Mouse (Mus musculus) megakaryocyte-erythroid progenitor cell, adult 5-6 weeks (primary cell): Measurements from ENCODE around the gene Map3k11. TPM values are rescaled to one million over a fixed set of nuclear protein-coding genes. Genes with fewer than 3 reads are reported as not detected.

ENCODE experiments used
- ATAC-seq: replicated peaks from 2 replicates; pipeline ENCODE4 v1.8.0; 2016; ENCODE audit warnings: mild to moderate bottlenecking, inconsistent platforms; ENCODE audit not compliant: severe bottlenecking, poor library complexity, low FRiP score, low TSS enrichment
- total RNA-seq, 2 experiments: library from RNA; stranded (forward) in 1 of 2; stranded (reverse) in 1 of 2; fragments of 200-1000, 215-1000 nt in 1 of 2; fragments of >200 nt in 1 of 2; fragmentation: Nextera tagmentation in 1 of 2; gene quantifications; 2 replicates each; pipeline ENCODE4 v1.2.3; 2014 to 2017

Gene Map3k11
- 17.8 and 18.3 TPM in 2 replicates for total RNA-seq (2014; fragmentation: Nextera tagmentation)
- 10.9 and 15.8 TPM in 2 replicates for total RNA-seq (2017)

DNA sequence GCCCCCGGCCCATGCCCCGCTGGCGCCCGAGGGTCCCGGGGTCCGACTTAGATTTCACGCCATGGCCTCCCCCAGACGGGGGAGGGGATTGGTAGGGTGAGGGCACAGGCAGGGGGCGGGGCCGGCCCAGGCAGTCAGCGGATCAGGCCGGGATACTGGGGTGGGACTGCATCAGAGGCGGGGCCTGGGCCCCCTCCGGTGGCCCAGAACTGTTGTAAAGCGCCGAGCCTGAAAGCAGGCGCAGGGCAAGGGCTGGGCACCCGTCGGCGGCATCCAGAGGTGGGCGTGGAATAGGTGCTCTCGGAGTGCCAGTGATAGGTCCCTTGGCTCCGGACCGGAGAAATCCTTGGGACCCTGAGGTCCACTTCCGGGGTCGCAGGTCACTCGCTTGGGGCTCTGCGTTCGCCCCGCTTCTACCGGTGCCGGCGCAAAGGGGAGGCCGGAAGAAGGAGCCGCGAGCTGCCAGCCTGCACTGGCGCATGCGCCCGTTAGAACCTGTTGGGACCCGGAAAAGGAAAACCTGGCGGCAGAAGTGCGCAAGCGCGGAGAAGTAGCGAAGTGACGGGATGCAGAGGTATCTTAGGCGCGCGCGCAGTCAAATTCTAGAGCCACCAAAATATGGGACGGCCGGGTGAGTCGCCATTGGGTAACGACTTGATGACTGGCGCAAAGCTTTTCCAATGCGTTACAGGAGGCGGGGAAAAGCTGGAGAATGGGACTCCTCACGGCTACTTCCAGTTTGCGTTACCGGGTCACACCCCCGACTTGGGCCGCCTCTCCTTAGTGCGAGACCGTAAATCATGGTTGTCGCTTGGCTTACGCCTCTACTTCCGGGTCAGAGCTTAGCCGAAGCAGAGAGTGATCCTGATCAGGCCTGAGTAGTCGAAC, at the start of gene Map3k11, which contains the start of gene Pcnx3:
Gene Map3k11 (plus strand): TSS at position 543 of the 888 bp plus-strand sequence.
Gene Pcnx3 (minus strand): TSS at position 709 of the 888 bp plus-strand sequence.
- ATAC-seq, result peak; percentile 76

DNA sequence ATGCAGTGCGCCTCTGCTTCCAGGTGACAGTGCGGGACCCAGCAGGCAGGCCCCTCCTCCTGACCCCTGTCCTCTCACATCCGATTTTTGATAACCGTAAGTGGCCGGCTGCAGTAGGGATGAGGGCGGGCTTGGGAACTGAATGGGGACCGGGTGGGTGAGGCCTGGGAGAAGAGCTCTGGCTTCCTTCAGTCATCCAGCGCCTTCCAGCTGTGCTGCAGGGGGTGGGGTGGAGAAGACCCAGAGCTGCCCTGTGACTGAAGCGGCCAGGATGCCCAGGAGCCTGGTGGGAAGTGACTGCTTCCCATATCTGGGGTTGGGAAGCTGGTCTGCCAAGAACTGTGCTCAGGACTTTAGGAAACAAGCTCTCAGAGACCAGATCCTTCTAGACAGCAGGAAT, 48.2 kb upstream of the Map3k11 start:
- ATAC-seq, result no peak

DNA sequence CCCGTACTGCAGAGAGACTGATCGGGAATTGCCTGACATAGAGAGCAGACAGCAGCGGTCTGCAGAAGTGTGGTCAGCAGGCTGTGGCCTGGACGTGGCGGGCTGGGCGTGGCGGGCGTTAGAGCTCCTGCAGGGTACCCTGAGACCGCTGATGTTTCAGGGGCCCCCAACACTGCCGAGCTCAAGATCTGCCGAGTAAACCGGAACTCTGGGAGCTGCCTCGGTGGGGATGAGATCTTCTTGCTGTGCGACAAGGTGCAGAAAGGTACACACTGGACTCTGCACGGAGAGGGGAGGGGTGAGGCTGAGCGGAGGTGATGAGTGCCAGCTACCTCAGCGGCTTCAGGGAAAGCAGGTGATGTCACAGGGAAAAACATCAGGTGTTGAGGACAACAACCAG, 47.5 kb upstream of the Map3k11 start:
- ATAC-seq, result no peak

DNA sequence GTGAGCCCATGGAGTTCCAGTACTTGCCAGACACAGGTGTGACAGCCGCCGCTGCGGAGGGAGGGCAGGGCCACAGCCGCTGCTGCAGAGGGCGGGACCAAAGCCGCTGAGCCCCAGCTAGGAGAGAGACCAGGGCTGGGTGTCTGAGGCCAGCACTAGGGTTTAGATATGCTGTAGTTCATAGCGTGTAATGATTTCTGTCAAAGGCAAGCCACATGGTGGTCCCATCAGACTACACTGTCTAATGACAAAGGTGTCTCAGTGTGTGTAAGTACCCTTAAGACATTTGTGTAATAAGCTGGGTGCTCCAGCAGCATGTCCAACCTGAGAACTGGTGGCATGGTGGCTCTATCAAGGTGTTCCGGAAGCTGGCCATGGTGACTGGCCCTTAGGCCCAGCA, 46.9 kb upstream of the Map3k11 start:
- no peak for ATAC-seq

DNA sequence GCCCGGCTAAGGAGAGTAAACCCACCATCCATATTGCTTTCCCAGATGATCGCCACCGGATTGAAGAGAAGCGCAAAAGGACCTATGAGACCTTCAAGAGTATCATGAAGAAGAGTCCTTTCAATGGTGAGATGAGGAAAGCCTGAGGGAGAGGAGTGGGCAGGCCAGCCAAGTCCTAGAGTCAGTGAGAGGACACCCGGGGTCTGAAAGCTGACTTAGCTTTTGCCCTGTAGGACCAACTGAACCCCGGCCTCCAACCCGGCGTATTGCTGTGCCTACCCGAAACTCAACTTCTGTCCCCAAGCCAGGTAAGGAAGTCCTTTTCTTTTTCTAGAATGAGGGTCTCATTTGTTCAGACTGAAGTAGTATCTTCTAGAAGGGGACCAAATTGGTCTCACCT, 43.3 kb upstream of the Map3k11 start:
- no peak for ATAC-seq

DNA sequence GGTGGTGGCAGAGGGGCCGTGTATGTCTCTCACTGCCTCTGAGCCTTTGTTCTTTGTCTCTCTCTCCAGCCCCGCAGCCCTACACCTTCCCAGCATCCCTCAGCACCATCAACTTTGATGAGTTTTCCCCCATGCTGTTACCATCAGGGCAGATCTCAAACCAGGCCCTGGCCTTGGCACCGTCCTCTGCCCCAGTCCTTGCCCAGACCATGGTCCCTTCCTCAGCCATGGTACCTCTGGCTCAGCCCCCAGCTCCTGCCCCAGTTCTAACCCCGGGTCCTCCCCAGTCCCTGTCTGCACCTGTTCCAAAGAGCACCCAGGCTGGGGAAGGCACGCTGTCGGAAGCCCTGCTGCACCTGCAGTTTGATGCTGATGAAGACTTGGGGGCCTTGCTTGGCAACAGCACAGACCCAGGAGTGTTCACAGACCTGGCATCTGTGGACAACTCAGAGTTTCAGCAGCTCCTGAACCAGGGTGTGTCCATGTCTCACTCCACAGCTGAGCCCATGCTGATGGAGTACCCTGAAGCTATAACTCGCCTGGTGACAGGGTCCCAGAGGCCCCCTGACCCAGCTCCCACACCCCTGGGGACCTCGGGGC, 41.7 kb upstream of the Map3k11 start:
- ATAC-seq, result no peak

DNA sequence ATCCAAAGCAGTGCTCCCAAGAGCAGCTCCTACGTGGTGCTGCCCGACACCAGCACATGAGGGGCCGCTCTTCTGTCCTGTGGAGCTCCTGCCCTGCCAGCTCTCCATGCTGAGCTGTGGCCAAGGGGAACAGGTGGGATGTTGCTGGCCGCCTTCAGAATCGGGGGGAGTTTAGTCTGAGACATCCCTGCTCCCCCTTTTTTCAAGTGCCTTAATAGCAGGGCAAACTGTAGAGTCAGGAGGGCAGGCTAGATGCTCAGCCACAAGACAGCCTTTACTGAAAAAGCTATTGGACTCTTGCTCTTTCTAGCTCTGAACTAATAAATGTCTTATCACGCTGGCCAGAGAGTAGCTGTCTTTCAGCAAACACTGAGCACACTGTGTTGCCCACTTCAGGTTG, 40.8 kb upstream of the Map3k11 start:
- no peak for ATAC-seq

DNA sequence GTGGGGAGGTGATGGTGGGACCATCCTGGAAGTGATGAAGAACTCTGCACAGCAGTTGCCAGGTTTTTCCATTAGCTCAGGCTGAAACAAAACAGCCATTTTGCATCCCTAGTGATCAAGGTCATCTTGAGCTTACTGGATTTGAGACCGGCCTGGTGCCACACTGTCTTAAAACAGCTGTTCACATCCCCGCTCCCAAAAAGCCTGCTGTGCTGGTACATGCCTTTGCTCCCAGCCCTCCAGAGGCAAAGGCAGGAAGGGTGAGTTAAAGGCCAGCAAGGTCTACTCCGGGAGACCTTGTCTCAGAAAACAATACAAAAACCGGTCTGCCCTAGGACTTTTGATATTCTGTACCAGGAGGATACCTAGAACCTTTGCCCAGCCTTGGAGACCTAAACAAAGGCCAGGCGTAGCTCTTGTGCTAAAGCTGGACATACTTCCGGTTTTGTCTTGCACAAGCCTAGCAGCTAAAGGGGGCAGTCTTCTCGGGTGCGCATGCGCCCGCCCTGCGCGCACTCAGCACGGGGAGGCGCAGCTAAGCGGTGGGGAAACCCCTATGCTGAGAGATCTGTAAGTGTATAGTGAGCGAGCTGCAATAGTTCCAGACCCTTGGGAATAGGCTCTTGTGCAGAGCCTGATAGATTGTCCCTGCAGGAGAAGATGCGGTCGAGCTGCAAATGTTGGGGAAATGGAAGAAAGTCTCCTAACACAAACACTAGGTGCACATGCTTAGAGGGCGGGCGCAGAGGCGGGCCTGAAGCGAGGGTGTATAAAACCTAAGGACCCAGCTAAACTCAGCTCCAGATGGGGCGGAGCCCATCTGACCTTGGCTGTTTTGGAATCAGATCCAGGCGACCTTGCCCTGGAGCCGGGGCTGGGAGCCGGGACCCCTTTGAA, 39.9 kb upstream of the Map3k11 start:
- peak; percentile 88 for ATAC-seq

DNA sequence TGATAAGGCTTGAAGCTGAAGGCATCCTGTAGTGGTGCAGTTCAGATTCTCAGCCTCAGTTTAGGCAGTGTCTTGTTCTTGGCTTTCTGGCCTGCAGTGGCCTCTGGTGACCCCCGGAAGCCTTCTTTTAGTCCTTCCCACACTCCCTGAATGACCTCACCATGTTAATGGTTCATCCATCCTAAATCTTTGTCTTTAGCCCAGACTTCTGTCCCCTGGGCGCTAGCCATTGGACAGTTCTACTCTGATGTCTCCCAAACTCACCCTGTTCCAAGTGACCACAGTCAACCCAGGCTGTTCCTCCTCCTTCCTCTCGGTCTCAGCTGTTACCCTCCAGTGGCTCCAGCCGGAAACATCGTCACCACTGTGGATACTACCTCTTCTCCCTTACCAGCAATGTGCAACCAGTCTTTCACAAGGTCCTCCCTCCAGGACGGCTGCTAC, 39.2 kb upstream of the Map3k11 start:
- ATAC-seq, result peak; percentile 3; the same call in 1 of the 2 replicates

DNA sequence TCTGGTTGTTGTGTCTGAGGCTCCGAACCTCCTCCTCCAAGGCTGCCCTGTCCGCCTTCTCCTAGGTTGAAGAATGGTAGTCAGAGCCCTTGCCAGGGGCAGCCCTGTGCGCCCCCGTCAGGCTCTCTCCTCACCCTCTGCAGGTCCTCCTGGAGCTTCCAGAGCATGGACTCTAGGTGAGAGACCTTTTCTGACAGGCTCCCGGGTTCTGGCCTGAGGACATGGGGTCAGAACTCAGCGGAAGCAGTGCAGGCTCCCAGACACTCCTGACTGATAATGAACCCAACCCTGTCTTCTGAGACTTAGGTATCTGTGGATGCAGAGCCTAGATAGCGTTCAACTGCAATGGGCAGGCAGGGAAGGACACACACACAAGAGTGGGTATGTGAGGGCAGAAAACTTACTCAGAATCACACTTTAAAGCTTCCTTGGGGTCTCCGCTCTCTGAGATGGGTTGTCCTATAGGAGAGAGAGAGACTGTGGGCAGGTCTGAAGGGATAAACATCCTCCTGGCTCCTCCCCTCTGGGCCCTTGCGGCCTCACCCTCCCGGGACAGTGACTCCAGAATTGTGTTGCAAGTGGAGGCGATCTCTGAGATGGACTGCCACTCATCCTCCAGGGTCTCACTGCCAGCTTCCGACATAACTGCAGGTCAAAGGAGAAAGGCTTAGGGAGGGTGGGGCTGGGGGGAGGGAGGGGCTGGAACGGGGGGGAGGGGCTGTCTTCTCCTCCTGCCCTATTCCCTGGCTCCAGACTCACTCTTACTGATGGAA, 36.9 kb upstream of the Map3k11 start:
- ATAC-seq, result peak; percentile 16; the same call in 1 of the 2 replicates

DNA sequence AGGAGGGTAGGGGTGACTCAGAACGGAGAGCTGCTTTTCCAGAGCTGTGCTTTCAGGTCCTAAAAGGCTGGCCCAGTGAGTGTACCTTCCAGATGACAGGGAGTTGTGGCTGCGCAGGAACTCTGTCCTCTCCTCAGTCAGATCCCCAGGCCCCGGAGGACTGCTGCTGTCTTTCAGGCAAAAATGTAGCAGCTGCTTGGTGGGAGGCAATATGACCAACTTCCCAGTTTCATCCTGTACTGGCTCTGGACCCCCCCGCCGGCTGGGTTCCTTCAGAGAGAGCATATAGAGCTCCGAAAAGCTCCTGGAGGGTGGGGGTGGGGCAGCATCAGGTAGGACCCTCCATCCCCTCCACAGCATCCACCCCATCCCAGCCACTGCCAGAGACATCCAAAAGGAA, 36.0 kb upstream of the Map3k11 start:
- ATAC-seq, result no peak

DNA sequence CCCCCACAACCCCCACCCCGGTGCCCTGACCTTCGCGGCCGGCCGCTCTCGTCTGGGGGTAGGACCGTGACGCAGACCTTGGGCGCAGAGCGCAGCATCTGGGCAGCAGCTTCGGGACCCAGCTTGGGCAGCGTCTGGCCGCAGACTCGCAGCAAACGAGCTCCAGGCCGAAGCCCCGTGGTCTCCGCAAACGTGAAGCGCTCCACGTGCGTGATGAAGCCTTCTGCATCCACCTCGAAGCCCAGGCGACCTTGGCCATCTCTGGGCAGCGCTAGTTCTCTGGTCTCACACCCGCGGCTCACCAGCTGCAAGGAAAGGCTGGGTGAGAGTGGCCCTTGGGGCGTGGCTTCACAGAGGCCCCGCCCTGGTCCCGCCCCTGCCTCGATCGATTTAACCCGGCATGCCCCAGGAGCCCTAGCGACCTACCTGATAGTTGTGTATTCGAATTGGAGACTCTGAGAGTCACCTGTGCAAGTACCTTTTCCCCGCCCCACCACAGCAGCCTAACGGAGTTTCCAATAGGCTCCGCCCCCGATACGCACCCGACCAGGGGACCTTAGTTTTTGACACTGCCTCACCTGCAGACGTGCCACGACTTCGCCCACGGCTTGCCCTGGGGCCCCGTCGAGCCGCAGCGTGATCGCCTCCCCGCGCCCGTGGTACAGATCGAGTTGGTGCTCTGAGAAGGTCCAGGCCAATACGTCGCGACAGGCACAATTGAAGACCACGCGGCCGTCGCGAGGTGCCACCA, 34.4 kb upstream of the Map3k11 start:
- no peak for ATAC-seq

DNA sequence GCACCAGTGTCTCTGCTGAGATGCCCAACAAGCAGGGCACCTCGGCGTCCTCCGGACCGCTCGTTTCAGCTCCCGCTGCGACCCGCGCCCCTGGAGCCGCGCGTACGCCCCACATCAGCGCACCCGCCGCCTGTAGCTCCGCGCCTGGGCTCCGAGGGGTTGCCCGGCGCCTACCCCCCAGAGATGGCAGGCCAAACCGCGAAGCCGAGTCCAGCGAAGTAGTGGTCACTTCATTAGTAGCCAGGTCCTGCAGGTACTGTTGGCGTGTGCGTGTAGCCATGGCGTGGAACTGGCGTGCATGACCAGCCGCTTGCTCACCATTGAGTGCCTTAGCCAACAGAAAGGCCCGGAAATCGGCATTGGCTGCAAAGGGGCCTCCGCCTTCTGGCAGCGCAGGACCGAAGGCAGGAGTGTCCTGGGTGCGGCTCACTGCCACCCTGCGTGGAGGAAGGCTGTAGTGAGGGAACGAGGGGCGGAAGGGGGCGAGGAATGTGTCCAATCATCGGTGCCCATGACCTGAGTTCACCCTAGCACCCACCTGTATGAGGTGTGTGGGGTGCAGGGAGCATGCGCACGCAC, 33.7 kb upstream of the Map3k11 start:
- no peak for ATAC-seq

DNA sequence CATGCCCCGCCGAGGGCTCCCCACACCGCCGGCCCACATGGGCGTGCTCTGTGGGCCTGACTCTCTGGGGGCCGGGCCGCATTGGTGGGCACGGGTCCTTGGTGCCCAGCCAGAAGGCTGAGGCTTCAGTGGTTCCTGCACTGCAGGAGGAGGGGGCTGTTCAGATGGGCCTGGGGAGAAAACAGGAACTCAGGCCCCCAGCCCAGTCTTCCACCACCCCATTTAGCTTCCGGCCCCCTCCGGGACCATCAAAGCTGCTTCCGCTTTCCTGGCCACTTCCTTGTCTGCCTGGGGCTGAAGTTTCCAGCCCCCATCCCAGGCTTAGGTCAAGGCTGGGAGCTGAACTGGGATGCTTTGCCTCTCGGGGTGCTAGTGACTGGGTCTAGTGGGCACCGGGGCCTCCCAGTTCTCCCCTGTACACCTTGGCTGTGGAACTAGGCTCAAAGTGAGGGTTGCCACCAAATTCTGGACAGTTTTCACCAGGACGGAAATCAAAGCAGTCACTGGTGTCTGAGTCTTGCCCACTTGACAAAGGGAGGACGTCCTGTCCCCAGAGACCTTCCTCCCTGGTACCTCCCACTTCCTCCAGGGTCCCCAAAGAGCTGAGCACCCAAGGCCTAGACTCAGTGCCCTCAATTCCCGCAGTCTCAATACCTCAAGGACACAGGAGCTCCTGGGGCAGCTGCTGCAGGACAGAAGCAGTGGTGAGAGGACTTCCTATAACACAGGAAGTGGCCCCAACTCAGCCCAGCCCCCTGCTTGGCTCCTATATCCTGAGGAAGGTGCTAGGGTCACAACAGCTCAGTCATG, 27.4 kb upstream of the Map3k11 start:
- no peak for ATAC-seq

DNA sequence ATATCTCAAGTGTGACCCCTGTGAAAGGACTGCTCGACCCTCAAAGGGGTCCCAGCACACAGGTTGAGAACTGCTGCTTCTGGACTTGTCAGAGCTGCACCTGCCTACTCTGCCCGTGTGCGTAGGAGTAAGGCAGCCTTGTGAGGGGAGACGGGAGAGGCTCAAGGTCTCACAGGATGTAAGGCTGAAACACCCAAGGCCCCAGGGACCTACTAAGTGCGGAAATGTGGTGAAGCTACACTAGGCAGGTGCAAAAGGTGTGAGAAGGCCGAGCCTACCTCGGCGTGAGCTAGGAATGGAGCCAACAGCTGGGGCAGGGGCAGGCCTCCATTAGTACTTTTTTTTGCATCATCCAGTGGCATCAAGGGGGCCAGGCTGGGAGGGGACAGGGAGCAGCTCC, 26.2 kb upstream of the Map3k11 start:
- ATAC-seq, result no peak

DNA sequence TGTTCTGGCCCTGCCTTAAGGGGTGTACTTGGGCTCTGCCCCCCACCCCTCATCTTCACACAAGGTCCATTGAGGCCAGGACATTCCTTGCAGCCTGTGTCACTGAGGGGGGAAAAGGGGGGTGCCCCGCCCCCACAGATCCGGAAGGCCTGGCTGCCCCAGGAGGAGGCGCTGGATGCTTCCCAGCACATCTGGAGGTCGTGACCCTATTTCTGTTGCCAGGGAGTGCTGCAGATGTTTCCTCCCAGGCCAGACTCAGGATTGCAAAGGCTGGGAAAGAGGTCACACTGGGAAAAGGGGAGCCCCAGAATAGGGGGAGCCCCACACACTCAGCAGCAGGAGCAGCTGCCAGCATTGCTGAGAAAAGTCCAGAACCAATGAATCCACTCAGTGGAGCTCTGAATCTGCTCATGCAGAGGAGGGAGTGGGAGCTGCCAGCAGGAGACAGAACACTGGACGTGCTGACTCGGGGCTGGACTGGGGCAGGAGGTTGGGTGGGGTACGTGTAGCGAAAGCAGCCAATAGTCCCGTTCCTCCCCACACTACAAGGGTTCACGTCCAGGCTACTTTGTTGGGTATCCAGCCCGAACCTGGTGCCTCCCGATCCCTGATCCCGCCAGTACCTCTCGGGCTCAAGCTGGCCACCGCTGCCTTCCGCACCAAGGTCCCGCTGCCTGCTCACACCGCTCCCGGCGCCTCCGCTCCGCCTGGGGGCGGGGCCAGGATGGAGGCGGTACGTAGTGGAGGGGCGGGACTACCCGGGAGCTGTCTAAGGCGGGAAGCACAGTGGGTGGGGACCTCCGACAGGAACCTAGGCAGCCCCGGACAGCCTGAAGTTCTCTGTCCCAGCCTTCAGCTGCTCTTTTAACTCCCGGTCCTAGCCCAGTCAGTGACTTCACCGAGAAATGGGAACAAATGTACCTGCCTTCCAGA, 25.3 kb upstream of the Map3k11 start, which contains the start of gene Sipa1:
Gene Sipa1 (minus strand): TSS at position 727 of the 933 bp plus-strand sequence.
- peak; percentile 84 for ATAC-seq
